Mouse (Mus musculus) forebrain, embryonic 13.5 days (tissue): ENCODE data around the gene Car10. TPM values are rescaled to one million over a fixed set of nuclear protein-coding genes. Genes with fewer than 3 reads are reported as not detected.
A peak's percentile ranks its signal among the peaks of the same experiment; 100 is the strongest.

Experiments used
- ATAC-seq: fragments of 200-750 bp; cut with Nextera tagmentation; 2 replicates; pipeline ENCODE4 v1.8.0; 2017
- H3K27ac ChIP-seq: fragments of 300-500 bp; sonication (generic); 2 replicates; pipeline ENCODE4 v1.5.1; 2015; ENCODE audit warnings: inconsistent platforms, mild to moderate bottlenecking, moderate library complexity
- H3K27me3 ChIP-seq: fragments of 300-500 bp; sonication (generic); 2 replicates; pipeline ENCODE4 v1.6.1; 2015; ENCODE audit warnings: mild to moderate bottlenecking, inconsistent platforms
- H3K36me3 ChIP-seq: fragments of 300-500 bp; sonication (generic); 2 replicates; pipeline ENCODE4 v1.6.1; 2015; ENCODE audit warnings: mild to moderate bottlenecking, inconsistent platforms; ENCODE audit not compliant: poor library complexity, severe bottlenecking
- H3K4me1 ChIP-seq: fragments of 300-500 bp; sonication (generic); 2 replicates; pipeline ENCODE4 v1.6.1; 2015; ENCODE audit warnings: inconsistent platforms
- H3K4me2 ChIP-seq: fragments of 300-500 bp; sonication (generic); 2 replicates; pipeline ENCODE4 v1.6.1; 2015; ENCODE audit warnings: inconsistent platforms, mild to moderate bottlenecking, moderate library complexity
- H3K4me3 ChIP-seq: fragments of 300-500 bp; sonication (generic); 2 replicates; pipeline ENCODE4 v1.5.1; 2015; ENCODE audit warnings: mild to moderate bottlenecking, inconsistent platforms
- H3K9ac ChIP-seq: fragments of 300-500 bp; sonication (generic); 2 replicates; pipeline ENCODE4 v1.6.1; 2015; ENCODE audit warnings: mild to moderate bottlenecking, inconsistent platforms
- H3K9me3 ChIP-seq: fragments of 300-500 bp; sonication (generic); replicated peaks from 2 replicates; pipeline ENCODE4 v1.6.1; 2016; ENCODE audit warnings: inconsistent platforms
- WGBS: fragments of 180-500 bp; shearing (Covaris S2); methylation state at CpG from one replicate; pipeline ENCODE4 v1.1.7; 2015; 5-methylcytosine and 5-hydroxymethylcytosine counted together
- polyA plus RNA-seq: library from polyadenylated mRNA; unstranded; fragments of >200 nt; fragmentation: Nextera tagmentation; extraction: Ambion mirVana; gene quantifications from 2 replicates; pipeline ENCODE4 v1.2.1, GENCODE M21; 2015

Gene Car10
- polyA plus RNA-seq, 1 experiment from 2014 or later = 4.1 TPM

DNA sequence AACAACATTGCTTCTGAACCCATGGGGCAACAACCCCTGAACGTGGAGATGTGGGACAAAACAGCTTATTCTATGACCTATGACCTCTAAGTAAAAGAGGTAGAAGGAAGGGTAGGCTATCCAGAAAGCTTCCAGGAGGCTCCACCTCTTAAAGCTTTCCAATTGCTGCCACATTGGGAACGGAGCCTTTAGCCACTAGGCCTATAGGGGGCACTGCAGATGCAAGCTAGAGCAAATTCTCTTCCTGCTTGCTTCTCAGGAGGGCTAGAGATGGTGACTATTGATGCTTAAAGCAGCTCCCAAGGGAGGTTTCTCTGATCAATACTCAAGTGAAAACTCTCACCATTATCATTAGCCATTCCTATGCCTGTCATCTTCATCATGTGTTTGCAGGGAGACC lies 416.6 kb downstream of the Car10 start:
- Histone ChIP-seq H3K4me1 (no peaks in the 10 kb centered on the region), H3K27me3 (no peaks in the 10 kb centered on the region), H3K4me2 (no peak overlapping the region), H3K36me3 (no peaks in the 10 kb centered on the region), H3K27ac (no peak overlapping the region), H3K4me3 (no peak overlapping the region), H3K9me3 (no peaks in the 10 kb centered on the region), H3K9ac (no peak overlapping the region)
- ATAC-seq = no peak
- WGBS = 24% methylated on average over 2 of the region's 2 CpGs

DNA sequence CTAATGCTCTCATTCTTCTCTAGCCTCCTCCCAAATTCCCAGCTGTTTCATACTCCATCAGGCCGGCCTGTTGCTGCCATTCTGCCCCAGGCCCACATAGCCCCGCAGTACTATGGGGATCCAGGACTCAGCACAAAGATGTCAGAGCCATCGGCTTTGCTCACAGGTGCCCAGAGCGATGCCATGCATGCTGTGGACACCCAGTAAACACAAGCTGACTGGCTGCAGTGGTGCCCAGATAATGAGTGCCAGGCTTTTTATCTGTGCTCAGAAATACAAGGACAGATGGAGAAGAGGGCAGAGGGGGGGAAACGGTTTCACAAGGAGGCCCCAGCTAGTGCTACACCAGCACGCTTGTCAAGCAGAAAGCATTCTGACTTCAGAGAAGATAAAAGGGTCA lies 417.7 kb downstream of the Car10 start:
- H3K4me2 ChIP-seq = no peak overlapping the region
- no peak overlapping the region for H3K9ac ChIP-seq
- no peaks in the 10 kb centered on the region for H3K27me3 ChIP-seq
- 82% methylated on average over 6 of the region's 6 CpGs for WGBS
- H3K4me3 ChIP-seq = no peak overlapping the region
- no peaks in the 10 kb centered on the region for H3K36me3 ChIP-seq
- H3K9me3 ChIP-seq = no peaks in the 10 kb centered on the region
- no peak overlapping the region for H3K27ac ChIP-seq
- ATAC-seq = 0 out of 2 replicates have a peak, but pooled peaks have one; percentile 30
- no peaks in the 10 kb centered on the region for H3K4me1 ChIP-seq

DNA sequence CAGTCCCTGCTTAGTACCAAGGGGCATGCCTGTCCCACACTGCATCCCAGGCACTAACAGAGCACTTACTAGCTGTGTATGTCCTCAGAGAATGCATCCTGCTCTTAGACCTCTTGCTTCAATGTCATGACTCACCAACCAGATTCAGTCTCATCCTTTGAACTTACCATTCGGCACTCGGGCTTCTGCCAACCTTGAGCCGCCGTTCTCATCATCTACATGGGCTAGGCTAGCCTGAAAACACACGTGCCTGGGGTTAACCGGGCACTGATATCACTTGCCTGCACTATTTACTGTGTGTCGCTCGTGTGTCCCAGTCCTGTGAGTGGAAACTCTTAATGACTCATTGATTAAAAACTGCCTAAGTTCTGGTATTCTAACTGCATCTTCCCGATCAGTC lies 418.4 kb downstream of the Car10 start:
- Histone ChIP-seq H3K36me3 (no peaks in the 10 kb centered on the region), H3K9me3 (no peaks in the 10 kb centered on the region), H3K27ac (no peak overlapping the region), H3K4me3 (no peak overlapping the region), H3K9ac (no peak overlapping the region), H3K27me3 (no peaks in the 10 kb centered on the region), H3K4me2 (no peak overlapping the region), H3K4me1 (no peaks in the 10 kb centered on the region)
- ATAC-seq = no peak
- WGBS = 91% methylated on average over 9 of the region's 9 CpGs

DNA sequence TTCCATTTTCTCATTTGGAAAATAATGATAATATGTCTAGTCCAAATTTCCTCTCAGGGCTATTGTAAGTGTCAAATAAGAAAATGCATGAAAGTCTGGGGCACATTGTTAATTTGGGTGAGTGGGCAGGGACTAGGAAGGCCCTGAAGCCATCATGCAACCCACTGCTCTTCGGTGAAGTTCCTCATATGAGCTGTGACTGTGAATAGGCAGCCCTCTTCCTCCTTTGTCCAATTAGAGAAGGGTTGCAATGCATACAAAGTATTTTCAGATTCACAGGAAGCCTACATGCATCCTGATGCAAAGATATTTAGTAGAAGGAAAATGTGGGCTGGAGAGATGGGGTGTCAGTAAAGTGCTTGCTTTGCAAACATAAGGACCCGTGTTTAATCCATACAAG lies 419.1 kb downstream of the Car10 start:
- H3K36me3 ChIP-seq = no peaks in the 10 kb centered on the region
- no peak for ATAC-seq
- no peak overlapping the region for H3K4me2 ChIP-seq
- H3K4me1 ChIP-seq = no peaks in the 10 kb centered on the region
- WGBS = 83% methylated on average over 2 of the region's 2 CpGs
- H3K27ac ChIP-seq = no peak overlapping the region
- no peak overlapping the region for H3K9ac ChIP-seq
- H3K9me3 ChIP-seq = no peaks in the 10 kb centered on the region
- H3K27me3 ChIP-seq = no peaks in the 10 kb centered on the region
- no peak overlapping the region for H3K4me3 ChIP-seq

DNA sequence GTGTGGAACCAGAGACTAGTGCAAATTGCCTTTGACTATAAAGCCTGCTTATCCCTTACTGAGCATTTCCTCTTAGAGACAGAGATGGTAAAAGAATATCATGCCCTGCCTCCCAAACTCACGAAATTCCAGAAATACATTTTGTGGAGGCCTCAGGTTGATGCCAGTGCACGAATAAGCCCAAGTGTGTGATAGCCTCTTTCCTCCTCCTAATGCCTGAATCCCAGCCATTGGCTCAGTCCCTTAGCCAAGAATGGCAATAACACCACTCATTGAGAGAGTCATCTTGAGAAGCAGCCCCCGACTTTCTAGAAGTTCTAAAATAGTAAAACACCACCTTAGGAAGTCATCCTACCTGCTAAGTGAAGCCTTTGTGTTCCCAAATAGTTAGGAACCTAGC lies 424.7 kb downstream of the Car10 start:
- no peaks in the 10 kb centered on the region for H3K9me3 ChIP-seq
- no peak overlapping the region for H3K9ac ChIP-seq
- H3K36me3 ChIP-seq = no peaks in the 10 kb centered on the region
- no peaks in the 10 kb centered on the region for H3K4me1 ChIP-seq
- H3K4me3 ChIP-seq = no peak overlapping the region
- H3K27me3 ChIP-seq = no peaks in the 10 kb centered on the region
- H3K27ac ChIP-seq = no peak overlapping the region
- WGBS = 83% methylated on average over 3 of the region's 3 CpGs
- no peak for ATAC-seq
- no peak overlapping the region for H3K4me2 ChIP-seq

DNA sequence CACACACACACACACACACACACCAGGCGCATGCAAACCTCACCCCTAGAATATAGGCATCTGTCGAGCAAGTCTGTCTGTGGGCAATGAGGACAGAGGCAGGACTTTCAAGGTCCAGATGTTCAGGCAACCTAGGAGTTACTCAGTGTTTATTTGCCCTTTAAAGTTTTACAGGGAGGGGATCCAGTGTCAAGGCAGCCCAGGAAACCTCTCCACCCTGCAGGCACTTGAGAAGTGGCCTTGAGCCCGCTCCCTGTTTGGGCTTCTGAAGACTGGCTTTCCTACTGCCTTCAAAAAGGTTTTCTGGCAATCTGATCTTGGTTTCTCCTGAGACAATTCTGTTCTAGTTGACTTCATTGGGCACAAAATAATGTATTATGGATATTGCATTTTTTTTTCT lies 428.1 kb downstream of the Car10 start:
- Histone ChIP-seq H3K27ac (no peak overlapping the region), H3K4me2 (no peak overlapping the region), H3K4me1 (no peaks in the 10 kb centered on the region), H3K4me3 (no peak overlapping the region), H3K36me3 (no peaks in the 10 kb centered on the region), H3K27me3 (no peaks in the 10 kb centered on the region), H3K9ac (no peak overlapping the region), H3K9me3 (no peaks in the 10 kb centered on the region)
- 89% methylated on average over 3 of the region's 3 CpGs for WGBS
- no peak for ATAC-seq

DNA sequence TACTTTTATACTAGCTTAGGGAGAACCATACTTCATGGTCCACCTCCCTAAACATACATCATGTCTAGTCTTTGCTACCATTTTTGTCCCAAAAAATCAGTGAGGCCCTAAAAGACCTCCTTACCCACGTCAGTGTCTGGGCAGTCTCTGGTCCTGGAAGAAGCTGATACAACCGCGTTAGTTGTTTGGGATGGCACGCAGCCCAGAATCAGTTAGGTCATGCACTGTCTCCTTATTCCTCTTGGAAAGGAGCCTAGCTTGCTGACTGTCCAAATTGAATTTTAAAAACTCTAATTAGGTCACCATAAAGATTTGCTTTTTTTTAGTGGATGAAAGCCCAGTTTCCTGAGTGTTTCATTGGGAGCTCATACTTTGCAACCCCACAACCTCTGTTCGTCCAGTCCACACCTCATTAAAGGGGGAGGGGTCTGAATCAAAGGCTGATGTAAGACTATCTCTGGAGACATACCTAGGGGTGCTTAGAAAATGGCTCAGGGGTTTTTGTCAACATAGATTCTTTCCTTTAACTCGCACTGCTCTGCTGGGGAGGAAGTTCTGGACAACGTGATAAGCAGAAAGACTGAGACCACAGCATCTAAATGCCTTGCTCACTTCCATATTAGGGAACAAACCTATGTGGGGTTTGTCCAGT lies 433.3 kb downstream of the Car10 start:
- no peaks in the 10 kb centered on the region for H3K27me3 ChIP-seq
- H3K9me3 ChIP-seq = no peaks in the 10 kb centered on the region
- 73% methylated on average over 7 of the region's 7 CpGs for WGBS
- no peak overlapping the region for H3K27ac ChIP-seq
- no peak overlapping the region for H3K4me3 ChIP-seq
- H3K4me1 ChIP-seq = no peaks in the 10 kb centered on the region
- no peak overlapping the region for H3K4me2 ChIP-seq
- no peaks in the 10 kb centered on the region for H3K36me3 ChIP-seq
- no peak overlapping the region for H3K9ac ChIP-seq
- ATAC-seq = no peak

DNA sequence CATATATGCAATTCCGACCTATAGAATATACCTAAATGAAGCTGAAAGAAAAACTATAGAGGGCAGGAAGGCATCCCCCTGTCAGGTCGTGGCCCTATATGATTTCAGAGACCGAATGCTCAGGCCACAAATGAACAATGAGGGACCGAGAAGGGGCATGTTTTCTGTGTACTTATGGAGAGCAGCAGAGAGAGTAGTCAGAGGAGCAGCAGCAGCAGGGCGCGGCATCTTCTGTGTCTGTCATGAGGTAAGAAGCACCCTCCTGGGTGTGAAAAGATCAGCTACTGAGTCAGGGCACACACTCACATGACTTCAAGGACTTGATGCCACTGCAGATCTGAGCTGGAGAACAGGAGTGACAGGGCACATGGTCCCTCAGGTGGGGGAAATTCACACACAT lies 438.4 kb downstream of the Car10 start:
- no peak for ATAC-seq
- WGBS = 84% methylated on average over 6 of the region's 6 CpGs

DNA sequence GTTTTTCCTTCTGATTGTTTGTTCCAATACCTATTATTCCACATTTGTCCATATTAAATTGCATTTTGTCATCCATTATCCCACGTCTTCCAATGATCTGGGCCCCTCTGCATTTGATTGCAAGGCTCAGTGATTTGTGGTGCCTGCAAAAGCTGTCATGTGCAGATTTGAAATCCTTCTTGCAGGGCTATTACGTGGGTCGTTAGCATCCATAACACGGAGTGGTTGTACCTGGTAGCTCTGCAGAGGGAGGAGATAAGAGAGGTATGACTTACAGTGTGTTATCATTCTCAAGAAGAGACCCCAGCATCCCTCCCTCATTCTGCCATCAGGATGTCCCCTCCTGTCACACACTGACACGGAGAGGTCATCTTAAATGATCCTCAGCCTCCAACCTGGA lies 451.1 kb downstream of the Car10 start:
- 51% methylated on average over 5 of the region's 5 CpGs for WGBS
- Histone ChIP-seq H3K36me3 (no peaks in the 10 kb centered on the region), H3K9ac (no peak overlapping the region), H3K4me3 (no peak overlapping the region), H3K9me3 (no peaks in the 10 kb centered on the region), H3K27me3 (no peaks in the 10 kb centered on the region), H3K4me2 (no peak overlapping the region), H3K27ac (no peak overlapping the region), H3K4me1 (0 out of 2 replicates have a peak, but pooled peaks cover 4% of the 10 kb centered on the region)
- ATAC-seq = no peak; the same call in 1 of the 2 replicates

More for the DNA sequence above, 438.4 kb downstream of the Car10 start:
- Histone ChIP-seq H3K9ac (no peak overlapping the region), H3K4me1 (no peaks in the 10 kb centered on the region), H3K27me3 (no peaks in the 10 kb centered on the region), H3K27ac (no peak overlapping the region), H3K9me3 (no peaks in the 10 kb centered on the region), H3K4me2 (no peak overlapping the region), H3K4me3 (no peak overlapping the region), H3K36me3 (no peaks in the 10 kb centered on the region)

DNA sequence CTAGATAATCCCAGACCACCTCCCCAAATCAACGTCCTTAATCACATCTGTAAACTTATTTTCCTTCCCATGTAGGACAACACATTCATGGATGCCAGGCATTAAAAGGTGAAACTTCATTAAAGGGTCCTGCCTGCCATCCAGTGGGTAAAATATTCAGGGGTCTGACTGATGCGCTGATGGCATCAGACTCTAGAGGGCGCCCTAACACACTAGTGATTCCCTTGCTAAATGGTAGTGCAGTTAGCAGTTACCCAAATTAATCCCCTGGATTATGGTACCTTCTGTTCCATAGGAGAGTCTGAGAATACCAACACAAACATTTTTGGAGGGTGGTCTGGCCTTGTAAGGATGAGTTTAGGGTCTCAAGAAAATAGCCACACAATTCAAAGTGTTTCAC lies 453.1 kb downstream of the Car10 start:
- no peaks in the 10 kb centered on the region for H3K27me3 ChIP-seq
- no peaks in the 10 kb centered on the region for H3K36me3 ChIP-seq
- H3K4me2 ChIP-seq = no peak overlapping the region
- no peak overlapping the region for H3K27ac ChIP-seq
- ATAC-seq = no peak; the same call in 1 of the 2 replicates
- no peak overlapping the region for H3K4me3 ChIP-seq
- no peaks in the 10 kb centered on the region for H3K9me3 ChIP-seq
- no peak overlapping the region for H3K9ac ChIP-seq
- H3K4me1 ChIP-seq = 0 out of 2 replicates have a peak, but pooled peaks cover 4% of the 10 kb centered on the region
- WGBS = 6% methylated on average over 3 of the region's 3 CpGs

DNA sequence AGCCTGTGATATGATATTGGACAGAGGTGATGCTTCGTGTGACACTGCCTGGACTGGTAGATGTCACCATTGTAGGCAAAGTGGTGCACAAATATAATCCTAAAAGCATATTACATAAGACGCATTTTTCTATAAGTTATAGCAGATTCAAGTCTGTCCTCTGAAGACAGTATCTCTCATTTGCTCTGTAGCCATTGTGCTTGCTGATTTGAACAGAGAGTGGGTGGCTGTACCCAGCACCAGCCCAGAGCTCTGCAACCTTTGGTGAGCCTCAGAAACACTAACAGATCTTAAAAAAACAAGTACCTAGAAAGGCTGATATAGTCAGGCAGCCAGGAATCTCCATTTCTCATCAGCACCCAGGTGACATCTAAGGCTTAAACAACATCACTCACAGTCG lies 461.3 kb downstream of the Car10 start:
- Histone ChIP-seq H3K27me3 (no peaks in the 10 kb centered on the region), H3K27ac (no peak overlapping the region), H3K4me1 (peaks cover 8% of the 10 kb centered on the region), H3K9ac (no peak overlapping the region), H3K4me2 (no peak overlapping the region), H3K36me3 (no peaks in the 10 kb centered on the region), H3K4me3 (no peak overlapping the region), H3K9me3 (no peaks in the 10 kb centered on the region)
- no peak for ATAC-seq
- WGBS = 85% methylated on average over 3 of the region's 3 CpGs

DNA sequence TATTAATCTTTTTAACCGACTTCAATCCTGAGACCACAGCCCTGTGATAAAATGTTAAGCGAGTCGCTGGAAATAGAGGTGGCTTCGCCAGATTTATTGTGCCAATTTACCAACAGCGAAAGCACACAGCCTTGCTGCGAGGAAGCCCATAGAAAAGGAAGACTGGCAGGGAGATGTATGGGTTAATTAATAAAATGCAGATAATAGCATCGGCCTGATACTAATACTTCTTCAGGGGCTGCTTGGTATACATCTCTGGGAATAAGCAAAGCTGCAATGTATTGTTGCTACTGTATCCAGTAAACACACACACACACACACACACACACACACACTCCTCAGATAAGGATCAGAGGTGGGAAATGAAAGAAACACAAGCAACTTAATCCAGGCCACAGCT lies 462.7 kb downstream of the Car10 start:
- H3K27ac ChIP-seq = no peak overlapping the region
- no peak overlapping the region for H3K9ac ChIP-seq
- no peak overlapping the region for H3K4me3 ChIP-seq
- no peaks in the 10 kb centered on the region for H3K9me3 ChIP-seq
- no peaks in the 10 kb centered on the region for H3K27me3 ChIP-seq
- 59% methylated on average over 7 of the region's 7 CpGs for WGBS
- no peaks in the 10 kb centered on the region for H3K36me3 ChIP-seq
- H3K4me2 ChIP-seq = no peak overlapping the region
- H3K4me1 ChIP-seq = peaks cover 8% of the 10 kb centered on the region
- no peak for ATAC-seq

DNA sequence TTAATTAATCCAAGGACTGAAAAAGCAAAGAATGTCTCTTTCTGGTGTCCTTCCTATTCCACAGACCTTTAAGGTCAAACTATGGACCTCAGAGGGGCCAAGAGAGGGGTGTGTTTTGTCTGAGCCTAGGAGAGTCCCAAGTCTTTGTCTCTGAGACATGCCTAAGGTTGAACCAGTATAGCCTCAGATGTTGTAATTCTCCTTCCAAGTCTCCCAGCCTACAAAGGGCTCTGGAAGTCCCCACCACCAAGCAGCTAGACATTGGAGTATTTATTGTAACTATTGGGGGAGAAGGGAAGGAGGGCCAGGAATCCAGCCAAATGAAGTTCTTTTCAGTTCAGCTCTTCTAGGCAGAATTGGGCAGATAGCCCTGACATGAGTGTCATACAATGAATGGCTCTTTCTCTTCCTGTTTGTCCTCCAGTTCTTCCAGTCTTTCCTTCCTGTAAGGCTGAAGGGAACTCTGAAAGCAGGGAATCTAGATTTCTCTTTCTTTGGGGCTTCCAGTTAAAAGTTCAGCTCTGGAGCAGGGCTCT lies 464.6 kb downstream of the Car10 start:
- H3K27me3 ChIP-seq = no peaks in the 10 kb centered on the region
- H3K9ac ChIP-seq = no peak overlapping the region
- H3K4me1 ChIP-seq = peaks cover 8% of the 10 kb centered on the region
- no peak overlapping the region for H3K4me3 ChIP-seq
- no peak for ATAC-seq
- no peak overlapping the region for H3K4me2 ChIP-seq
- H3K36me3 ChIP-seq = no peaks in the 10 kb centered on the region
- no peaks in the 10 kb centered on the region for H3K9me3 ChIP-seq
- H3K27ac ChIP-seq = no peak overlapping the region
